Mouse (Mus musculus): ENCODE measurements around the gene Wwox.

- TF ChIP-seq CTCF (IDR thresholded peaks at IDR 0.05; ENCODE audit: low read depth) (no peak), EP300 (IDR thresholded peaks at IDR 0.05; ENCODE audit: low read depth) (no peak)
These were observed 770.6 kb downstream of the Wwox start for GRCm38 (mm10) chr8:115210014-115210413.

All from liver, embryonic 14.5 days (tissue).